Mouse (Mus musculus): ENCODE data around the gene Hint1. TPM values are rescaled to one million over a fixed set of nuclear protein-coding genes. Genes with fewer than 3 reads are reported as not detected.
"Not testable (repeated sequence)": the region's sequence is repeated elsewhere in the genome, so short reads cannot be mapped to it uniquely, and the experiment has no call there.

Hint1 gene
- total RNA-seq, 2 experiments from 2014 or later: 259 to 264 TPM

DNA sequence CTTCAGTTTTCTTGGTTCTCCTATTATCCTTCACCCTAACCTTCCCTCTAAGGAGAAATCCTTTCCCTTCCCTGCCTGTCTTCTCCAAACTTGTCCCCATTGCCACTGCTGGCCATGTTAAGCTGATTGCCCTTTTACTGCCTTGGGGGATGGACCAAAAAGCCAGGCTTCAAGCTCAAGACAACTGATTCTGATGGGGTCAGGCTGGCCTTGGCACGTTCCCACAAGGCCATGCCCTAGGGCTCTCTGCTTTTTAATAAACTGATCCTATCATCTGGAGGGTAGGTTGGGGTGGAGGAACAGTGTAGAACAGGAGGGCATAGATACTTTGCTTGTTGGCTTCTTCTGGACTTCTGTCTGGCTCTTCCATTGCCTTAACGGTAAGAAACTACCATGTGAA is 19.2 kb downstream of the Hint1 start:
- no peak for DNase-seq
- intact Hi-C loops (cut with DNase I): no loop called here

DNA sequence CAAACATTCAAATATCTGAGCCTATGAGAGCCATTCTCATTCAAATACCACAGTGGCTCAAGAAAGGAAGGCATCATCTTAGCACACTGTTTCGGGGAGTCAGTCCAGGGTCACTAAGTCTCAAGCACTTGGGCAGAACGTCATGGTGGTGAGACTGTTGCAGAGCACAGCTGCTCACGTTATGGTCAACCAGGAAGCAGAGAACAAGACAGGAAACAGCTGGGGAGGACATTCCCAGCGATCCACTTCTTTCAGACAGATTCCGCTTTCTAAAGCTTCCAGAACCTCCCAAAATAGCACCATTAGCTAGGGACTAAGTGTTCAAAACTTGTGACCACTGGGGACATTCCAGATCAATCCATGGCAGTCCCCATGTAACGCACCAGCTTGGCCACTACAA is 21.7 kb downstream of the Hint1 start:
- no peak for DNase-seq
- intact Hi-C loops (cut with DNase I): no loop called here

DNA sequence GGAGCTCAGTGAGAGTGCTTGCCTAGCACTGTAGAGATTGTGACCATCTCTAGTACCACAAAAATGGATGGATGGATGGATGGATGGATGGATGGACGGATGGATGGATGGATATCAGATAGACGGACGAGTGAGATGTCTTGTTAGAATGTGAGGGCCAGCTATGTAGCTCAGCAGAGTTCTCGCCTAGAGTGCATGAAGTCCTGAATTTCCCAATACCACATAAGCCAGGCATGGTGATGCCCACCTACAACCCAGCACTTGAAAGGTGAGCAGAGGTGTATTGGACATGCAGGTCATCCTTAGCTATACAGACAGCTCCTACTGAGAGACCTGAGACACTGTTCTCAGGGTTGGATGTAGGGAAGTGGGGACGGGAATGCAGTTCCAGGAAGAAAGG is 25.2 kb downstream of the Hint1 start:
- no peak for DNase-seq
- intact Hi-C loops (cut with DNase I): no loop called here

DNA sequence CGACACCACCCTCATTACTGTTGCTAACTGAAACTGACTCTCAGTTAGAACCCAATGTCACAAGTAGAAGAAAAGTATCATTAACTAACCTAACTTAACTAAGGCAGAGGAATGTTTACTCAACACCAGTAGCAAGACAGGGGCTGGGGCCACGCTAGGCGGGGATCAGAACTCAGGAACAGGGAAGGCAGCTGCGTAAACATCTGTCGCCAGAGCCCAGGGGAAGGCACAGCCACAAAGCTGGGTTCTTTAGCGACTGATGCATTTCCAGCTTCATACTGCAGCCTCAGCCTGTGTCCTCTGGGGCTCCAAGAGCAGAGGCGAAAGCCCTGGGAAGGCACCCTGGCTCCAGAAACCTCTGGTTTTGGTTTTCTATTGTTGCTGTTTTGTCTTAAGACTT is 25.9 kb downstream of the Hint1 start:
- intact Hi-C loops (cut with DNase I): no loop called here

DNA sequence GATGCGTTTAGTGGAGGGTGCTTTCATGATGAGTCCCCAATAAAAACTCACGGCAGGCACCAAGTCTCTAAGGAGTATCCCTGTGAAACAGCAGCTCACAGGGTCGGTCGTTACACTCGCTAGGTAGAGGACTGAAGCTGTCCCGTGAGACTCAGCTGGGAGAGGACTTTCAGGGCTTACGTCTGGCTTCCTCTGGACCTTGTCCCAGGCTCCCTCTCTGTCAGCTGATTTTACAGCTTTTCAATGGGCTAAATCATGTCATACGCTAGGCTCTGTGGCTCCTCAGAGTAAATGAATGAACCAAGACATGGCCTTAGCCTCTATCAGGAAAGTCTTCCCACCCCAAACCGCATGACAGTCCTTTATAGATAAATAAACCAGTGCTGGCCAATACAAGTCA is 28.4 kb downstream of the Hint1 start:
- intact Hi-C loops (cut with DNase I): no loop called here
- no peak for DNase-seq

More for the DNA sequence above, 25.9 kb downstream of the Hint1 start:
- no peak for DNase-seq

DNA sequence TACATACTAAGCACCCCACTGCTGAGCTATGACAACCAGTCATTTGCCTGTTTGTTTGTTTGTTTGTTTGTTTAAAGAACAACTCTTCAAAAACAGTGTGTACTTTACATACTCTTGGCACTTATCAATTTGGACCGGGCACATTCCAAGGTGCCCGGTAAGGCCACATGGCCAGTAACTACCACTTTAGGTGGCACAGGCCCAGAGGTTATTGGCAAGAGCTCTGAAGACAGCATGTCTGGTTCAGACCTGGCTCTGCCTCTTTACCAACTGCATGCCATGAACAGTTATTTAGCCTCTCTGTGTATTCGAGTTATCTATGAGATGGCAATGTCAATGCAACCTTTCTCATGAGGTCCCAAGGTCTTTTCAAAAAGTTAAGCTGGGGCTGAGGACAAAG is 30.5 kb downstream of the Hint1 start:
- intact Hi-C loops (cut with DNase I): not testable (repeated sequence)
- peak in 1 of 2 experiments; percentile 48 for DNase-seq

DNA sequence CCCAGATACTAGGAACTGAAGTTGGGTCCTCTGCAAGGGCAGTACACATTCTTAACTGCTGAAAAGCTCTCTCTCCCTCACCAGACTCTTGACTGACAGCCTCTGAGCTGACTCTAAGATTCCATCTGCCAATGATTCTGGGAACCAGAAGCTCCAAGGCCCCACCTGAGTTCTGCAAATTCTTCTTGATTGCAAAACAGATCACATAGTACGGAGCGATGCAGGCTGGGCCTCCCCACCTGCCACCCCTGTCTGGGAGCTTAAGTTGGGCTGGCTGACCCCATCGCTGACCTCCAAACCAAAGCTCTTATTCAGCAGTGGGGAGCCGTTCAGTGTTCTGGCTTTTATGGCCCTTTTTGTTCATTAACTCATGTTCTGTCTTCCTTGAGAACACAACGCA is 31.3 kb downstream of the Hint1 start:
- intact Hi-C loops (cut with DNase I): no loop called here
- no peak for DNase-seq

DNA sequence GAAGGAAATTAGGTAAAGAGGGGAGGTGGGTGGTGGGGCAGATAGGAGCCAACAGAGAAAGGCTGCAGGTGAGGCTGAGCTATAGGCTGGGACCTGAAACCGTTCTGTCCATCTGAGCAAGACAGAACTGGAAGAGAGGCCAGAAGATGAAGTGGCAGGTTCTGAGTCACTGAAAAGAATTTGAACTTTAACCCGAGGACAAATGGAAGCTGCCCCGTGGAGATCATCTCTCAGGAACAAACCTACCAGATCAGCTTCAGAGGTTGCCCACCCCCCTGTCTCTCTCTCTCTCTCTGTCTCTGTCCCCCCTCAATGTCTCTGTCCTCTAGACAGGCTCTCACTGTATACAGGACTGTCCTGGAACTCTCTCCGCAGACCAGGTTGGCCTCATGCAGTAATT is 33.5 kb downstream of the Hint1 start:
- DNase-seq: no peak
- intact Hi-C loops (cut with DNase I): no loop called here

DNA sequence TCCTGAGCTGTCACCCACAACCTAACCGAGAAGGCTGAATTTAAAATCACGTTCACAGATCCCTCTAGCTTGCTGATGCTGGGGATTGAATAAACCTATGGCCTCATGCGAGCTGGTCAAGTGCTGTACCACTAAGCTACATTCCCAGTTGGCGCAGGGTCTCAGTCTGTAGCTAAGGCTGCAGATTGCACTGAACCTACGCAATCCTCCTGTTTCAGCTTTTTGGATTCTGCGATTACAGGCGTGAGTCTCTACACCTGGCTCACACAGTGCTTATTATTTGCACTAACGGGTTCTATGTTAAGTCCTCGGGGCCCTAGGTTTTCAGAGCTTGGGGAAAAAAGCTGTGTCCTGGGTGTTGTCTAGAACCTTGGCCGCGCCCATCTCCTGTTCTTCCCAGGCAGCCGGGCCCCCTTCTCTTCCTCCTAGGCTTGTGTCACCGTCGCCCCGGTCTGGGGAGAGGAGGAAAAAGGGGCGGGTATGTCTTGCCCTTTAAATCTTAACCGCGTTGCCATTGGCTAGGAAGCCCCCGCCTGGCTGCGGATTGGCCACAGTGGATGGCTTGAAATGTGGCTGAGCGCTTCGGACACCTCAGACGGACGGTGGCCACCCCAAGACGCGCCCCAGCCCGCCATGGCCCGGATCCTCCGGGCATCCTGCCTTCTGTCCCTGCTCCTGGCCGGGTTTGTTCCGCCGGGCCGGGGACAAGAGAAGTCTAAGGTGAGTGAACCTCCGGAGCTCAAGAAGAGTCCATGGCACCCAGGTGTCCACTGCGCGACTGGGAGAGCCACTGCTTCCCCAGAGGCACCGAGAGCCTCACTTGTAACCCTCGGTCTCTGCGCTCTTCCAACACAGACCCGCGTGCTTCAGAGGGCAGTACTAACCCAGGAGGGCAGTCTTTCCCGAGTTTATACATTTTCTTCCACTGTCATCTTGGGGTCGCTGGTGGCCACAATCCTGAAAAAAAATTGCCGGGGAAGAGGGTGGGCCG is 36.4 kb downstream of the Hint1 start, which contains the start of gene Gpx3:
Gpx3 (plus strand) TSS at position 121 of the 991 bp plus-strand sequence.
- intact Hi-C loops (cut with DNase I): no loop called here
- peak; percentile 83 for DNase-seq

DNA sequence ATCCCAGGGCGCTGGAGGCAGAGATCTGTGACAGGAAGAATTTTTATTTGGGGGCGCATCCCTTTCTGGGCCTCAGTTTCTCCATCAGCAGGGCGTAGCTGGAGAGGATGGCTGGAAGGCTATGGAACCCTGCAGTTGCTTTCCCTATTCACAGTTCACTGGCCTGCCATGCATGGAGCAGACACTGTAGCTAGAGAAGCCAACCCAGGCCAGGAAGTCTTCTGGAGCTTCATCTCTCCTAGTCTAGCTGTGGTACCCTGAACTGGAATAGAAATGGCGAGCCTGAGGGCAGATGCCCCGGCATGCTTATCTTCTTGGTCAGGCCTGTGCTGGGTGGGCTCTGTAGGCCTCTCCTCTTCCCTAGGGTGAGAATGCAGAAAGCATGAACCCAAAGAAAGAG is 37.2 kb downstream of the Hint1 start:
- DNase-seq: no peak
- intact Hi-C loops (cut with DNase I): no loop called here

DNA sequence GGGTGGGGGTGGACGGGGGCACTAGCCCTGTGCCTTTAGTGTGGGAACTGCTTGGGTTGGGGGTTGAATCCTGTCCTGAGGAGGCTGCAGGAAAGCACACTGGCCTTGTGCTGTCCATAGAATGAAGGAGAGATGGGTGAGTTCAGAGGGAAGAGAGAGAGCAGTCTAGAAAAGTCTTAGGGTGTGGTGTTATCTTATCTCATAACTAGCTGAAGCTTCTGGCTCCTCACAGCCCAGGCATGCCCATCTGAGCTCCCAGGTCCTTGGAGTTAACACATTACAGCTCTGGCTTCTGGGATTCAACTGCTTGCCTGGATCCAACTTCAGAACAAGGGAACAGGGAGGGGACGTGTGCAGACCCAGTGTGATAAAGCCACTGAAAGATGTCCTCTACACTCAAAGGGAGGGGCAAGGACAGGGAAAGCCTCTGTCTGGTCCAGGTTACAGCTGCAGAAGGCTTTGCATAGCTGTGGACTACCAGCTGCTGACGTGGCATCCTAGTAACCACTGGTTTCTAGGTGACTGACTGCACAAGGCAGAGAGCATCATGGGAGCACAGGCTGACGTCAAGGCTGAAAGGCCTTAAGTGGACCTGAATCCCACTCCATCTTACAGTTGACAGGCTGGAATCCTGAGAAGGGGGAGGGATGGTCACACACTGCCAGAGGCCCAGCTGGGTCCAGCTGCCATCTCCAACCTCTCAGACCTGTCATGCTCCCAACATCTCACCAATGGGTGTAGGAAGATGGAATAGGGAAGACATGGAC is 37.9 kb downstream of the Hint1 start:
- peak; percentile 67 to 72 for DNase-seq
- intact Hi-C loops (cut with DNase I): no loop called here

DNA sequence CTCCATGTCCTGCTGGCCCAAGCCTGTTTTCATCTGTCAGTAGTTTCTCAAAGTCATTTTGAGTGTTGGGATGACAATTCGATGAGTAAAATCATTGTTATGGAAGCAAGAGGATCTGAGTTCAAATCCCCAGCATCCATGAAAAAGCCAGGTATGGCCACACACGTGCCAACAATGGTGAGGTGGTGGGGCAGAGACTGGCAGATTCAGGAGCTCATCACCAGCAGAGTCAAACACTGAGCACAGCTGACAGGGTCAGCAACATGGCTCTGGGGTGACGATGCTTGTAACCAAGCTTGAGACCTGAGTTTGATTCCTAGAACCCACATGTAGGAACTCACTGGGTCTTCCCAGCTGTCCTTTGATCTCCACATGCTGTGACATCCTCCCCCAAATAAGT is 38.9 kb downstream of the Hint1 start:
- intact Hi-C loops (cut with DNase I): no loop called here
- DNase-seq: no peak

DNA sequence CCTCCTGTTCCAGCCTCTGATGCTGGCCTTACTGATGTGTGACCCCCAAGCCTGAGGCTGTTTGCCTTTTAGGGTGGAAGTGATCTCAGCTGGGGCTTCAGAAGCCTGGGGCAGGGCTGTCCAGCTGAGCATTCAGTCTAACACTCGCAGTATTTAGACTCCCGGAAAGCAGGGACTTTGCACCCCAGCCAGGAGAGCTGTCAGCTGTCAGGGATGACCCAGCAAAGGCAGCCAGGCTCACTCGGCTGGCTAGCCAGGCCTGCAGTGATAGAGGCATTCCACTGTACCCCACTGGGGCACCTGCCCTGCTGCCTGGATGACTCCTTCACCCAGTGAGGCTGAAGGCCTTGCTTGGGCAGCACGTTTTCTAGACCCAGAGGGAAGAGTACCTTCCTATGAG is 39.7 kb downstream of the Hint1 start:
- intact Hi-C loops (cut with DNase I): no loop called here
- peak; percentile 37 to 55 for DNase-seq

DNA sequence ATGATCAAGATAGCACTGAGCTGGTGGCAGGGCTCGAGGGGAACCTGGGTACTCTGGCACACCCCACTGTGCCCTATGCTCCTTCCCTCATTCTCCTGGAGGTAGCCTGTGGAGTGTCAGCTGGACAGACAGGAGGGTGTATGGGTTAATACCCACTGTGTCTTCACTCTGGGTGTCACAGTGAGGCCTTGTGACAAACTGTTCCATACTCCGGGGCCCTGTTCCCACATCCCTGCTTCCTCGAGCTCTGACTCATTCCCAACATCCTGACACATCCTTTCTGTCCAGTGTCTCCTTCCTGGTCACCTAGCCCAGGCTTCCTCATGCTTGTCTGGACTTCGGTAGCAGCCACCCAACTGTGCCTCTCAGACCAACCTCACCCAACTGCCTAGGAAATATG is 40.3 kb downstream of the Hint1 start:
- no peak for DNase-seq
- intact Hi-C loops (cut with DNase I): no loop called here

DNA sequence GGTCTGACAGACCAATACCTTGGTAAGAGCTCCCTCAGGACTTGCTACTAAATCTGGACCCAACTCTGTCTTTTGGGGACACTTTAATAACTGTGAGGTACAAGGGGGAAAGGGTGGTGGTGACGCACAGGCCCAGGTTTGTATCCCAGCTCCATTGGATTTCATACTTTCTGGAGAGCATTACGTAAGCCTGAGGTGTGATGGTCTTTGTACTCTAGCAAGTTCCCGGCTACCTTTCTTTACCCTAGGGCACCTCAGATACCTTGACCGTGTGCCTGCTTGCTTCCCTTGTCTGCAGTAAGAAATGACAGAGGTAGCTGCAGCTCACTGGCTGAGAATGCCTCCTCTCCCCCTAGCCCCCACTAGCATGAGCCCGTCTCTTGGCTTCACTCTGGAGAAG is 41.1 kb downstream of the Hint1 start:
- intact Hi-C loops (cut with DNase I): no loop called here
- no peak for DNase-seq

DNA sequence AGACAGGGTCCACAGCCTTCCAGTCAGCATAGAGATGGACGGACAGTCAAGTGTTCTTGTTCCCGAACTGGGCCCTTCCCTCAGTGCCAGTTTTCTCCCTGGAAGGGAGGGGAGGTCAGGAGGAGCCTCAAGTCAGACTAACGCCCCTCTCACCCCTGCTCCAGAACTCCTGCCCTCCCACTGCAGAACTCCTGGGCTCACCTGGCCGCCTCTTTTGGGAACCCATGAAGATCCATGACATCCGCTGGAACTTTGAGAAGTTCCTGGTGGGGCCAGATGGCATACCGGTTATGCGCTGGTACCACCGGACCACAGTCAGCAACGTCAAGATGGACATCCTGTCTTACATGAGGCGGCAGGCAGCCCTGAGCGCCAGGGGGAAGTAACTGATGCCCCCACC is 43.1 kb downstream of the Hint1 start:
- DNase-seq: no peak
- intact Hi-C loops (cut with DNase I): no loop called here

DNA sequence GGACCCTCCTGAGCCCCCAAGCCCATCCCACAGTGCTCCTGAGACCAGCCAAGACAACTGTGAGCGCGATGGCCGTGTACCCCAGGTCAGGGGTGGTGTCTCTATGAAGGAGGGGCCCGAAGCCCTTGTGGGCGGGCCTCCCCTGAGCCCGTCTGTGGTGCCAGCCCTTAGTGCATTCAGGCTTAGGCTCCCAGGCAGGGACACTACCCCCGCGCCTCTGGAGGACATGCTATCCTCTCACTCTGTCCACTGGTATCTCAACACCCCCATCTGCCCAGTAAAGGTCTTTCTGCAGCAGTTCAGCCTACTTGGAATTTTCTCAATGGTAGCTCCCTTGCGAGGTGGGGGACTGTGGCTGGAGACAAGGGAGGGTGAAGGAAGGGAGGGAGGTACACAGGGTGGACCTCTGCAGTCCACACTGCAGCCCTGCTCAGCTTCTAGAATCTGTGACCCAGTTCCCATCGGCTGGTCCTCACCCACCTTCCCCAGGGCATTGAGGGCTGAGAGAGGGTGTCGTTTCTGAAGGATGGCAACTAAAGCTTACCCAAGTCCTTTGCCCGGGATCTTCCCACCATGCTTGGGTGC is 44.0 kb downstream of the Hint1 start:
- intact Hi-C loops (cut with DNase I): no loop called here
- no peak for DNase-seq

DNA sequence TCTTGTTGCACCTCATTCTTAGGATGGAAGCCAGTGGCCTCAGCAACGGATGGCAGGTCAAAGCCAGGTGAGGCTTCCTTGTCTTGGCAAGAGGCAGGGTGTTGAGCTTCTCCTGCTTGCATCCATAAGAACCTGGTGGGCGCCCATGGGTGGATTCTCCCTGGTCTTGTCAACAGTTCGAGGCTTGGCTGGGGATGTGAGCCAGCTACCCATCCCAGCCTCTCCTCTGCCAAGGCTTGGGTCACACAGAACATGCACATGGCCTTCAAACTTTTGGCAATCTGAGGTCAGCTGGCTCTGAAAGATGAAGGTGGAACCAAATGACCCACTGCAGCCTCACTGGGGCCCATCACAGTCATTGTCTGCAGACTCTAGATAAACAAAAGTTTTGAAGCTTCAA is 45.0 kb downstream of the Hint1 start:
- no peak for DNase-seq
- intact Hi-C loops (cut with DNase I): no loop called here

DNA sequence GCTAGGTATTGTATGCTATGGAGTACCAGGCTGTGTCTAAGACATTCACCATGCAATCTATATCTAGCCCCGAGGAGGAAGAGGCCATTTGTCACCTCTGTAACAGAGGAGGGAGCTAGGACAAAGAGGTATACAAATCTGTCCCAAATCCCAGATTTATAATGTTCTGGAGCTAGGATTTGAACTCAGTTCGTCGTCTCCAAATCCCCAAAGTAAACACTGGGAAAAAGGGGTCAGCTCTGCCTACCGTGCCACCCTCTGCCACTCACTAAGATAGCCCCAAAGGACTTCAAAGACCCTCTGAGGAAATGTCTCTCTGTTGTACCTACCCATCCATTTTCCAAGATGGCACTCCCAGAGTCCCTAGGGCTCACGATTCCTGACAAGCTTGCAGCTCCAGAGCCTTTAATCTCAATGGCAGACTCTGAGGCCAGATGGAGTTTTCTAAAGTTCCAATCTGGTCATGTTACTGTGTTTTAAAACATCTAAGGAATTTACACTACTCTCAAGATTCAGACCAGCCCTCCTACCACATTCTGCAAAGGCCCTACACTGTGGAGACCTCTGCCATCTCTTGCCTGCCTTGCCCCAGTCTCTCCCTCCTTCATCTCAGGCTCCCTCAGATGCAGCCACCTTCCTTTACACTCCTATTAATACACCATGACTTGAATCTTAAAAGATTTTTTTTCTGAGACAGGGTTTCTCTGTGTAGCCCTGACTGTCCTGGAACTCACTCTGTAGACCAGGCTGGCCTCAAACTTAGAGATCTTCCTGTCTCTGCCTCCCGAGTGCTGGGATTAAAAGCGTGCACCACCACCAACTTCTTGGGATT is 45.7 kb downstream of the Hint1 start:
- intact Hi-C loops (cut with DNase I): no loop called here
- DNase-seq: no peak

All from heart, postnatal 14 days (tissue).